Mouse (Mus musculus): ENCODE measurements around the gene Phf24. TPM values are rescaled to one million over a fixed set of nuclear protein-coding genes. Genes with fewer than 3 reads are reported as not detected.

The Phf24 gene
- polyA plus RNA-seq (2011; ENCODE audit: insufficient read depth, insufficient read length, low replicate concordance, missing spikeins): not detected in 2 replicates

DNA sequence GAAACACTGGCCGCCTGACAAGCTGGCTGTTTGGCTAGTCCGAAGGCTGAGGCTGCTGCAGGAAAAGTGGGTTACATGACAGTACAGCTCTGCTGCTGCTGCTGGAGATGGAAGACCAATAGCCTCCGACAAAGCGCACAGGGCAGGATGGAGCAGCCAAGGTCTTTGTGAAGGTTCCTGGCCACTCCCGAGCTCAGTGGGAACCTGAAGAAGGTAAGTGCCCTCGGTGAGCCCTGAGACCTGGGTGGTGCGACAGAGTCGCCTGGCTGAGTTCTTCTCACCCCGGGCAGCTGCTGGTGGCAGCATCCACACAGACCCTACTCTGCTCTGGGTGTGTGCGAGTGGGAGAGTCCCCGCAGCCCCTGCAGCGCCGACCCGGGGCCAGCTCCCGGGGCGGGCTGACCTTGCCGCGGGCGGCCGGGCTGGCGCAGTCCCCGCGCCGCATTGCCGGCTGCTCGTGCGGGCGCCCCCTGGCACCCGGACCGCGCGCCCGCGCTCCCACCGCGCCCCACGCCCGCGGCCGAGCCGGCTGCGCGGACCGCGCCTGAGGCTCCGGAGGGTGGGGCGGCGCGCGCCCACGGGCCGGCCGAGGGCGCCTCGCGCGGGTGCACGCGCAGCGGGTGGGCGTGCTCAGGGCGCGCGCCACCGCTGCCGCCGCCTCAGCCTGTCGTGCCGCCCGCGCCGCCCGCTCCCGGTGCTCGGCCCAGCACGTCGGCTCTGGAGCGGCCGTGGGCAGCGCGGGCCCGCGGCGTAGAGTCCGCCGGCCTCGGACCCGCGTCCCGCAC is at the start of gene Phf24:
Gene Phf24 (plus strand): TSS at position 44 of the 785 bp plus-strand sequence.
- TF ChIP-seq CTCF (IDR thresholded peaks at IDR 0.05; ENCODE audit: control insufficient read depth, insufficient read depth, low read length) (no peak), POLR2A (IDR thresholded peaks at IDR 0.05; ENCODE audit: borderline replicate concordance, control insufficient read depth, low read depth, low read length) (no peak)
- 6% methylated on average over 81 of the region's 90 CpGs for WGBS
- Histone ChIP-seq H3K4me3 (replicated peaks; ENCODE audit: control insufficient read depth, low read depth, low read length) (no peak within 1 kb of the TSS), H3K27ac (ENCODE audit: control insufficient read depth, insufficient read depth, low read depth, low read length, poor library complexity) (no peak within 1 kb of the TSS; the same call in 1 of the 2 replicates), H3K4me1 (ENCODE audit: control insufficient read depth, insufficient read depth, low read length) (no peaks in the 10 kb centered on the region)

GRCm38 (mm10) chr4:42867390-42867789 is 49.1 kb upstream of the Phf24 start:
- Histone ChIP-seq H3K27ac (ENCODE audit: control insufficient read depth, insufficient read depth, low read depth, low read length, poor library complexity) (peak overlapping the region; percentile 68), H3K4me1 (ENCODE audit: control insufficient read depth, insufficient read depth, low read length) (no peaks in the 10 kb centered on the region; the same call in 1 of the 2 replicates), H3K4me3 (replicated peaks; ENCODE audit: control insufficient read depth, low read depth, low read length) (no peak overlapping the region)
- no peak for TF ChIP-seq CTCF (IDR thresholded peaks at IDR 0.05; ENCODE audit: control insufficient read depth, insufficient read depth, low read length)
- no peak for TF ChIP-seq POLR2A (IDR thresholded peaks at IDR 0.05; ENCODE audit: borderline replicate concordance, control insufficient read depth, low read depth, low read length)
- 62% methylated on average over 3 of the region's 3 CpGs for WGBS

DNA sequence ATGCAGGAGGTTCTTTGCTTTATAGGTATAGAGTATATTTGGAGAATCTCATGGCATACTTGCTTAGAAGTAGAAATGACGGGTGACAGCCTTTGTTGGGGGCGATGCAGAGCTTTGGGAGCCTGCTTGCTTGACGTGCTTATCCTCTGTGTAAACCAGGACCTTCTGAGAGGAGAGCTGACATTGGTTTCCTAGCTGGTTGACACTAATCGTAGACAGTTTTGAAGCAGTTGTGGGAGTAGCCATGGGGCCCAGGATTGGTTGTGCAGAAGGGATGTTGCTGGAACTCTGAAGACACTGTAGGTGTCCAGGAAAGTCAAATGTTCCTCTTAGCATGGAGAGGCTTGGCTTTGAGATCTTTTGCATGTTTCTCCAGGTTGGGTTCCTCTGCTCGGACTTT is 48.3 kb upstream of the Phf24 start:
- Histone ChIP-seq H3K27ac (ENCODE audit: control insufficient read depth, insufficient read depth, low read depth, low read length, poor library complexity) (no peak overlapping the region), H3K4me1 (ENCODE audit: control insufficient read depth, insufficient read depth, low read length) (no peaks in the 10 kb centered on the region; the same call in 1 of the 2 replicates), H3K4me3 (replicated peaks; ENCODE audit: control insufficient read depth, low read depth, low read length) (peak overlapping the region; percentile 4)
- 90% methylated on average over 5 of the region's 5 CpGs for WGBS
- TF ChIP-seq POLR2A (IDR thresholded peaks at IDR 0.05; ENCODE audit: borderline replicate concordance, control insufficient read depth, low read depth, low read length) (no peak), CTCF (IDR thresholded peaks at IDR 0.05; ENCODE audit: control insufficient read depth, insufficient read depth, low read length) (no peak)

DNA sequence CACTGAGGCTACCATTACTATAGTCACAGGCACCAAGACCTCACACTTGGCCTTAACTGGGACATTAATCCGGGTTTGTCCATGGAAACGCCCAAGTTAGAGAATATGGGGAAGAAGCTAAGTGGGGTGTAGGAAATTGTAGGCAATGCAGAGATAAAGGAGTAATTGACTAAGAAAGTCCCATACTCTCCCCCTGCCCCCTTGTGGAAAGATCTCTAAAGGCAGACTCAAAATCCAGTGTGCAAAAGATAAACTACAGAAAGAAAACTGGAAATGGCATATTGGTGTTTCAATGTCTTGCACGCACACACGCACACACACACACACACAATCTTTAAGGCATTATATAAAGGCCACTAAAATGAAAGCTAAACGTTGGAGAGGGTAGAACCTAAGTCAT is 45.7 kb upstream of the Phf24 start:
- Histone ChIP-seq H3K27ac (ENCODE audit: control insufficient read depth, insufficient read depth, low read depth, low read length, poor library complexity) (no peak overlapping the region), H3K4me1 (ENCODE audit: control insufficient read depth, insufficient read depth, low read length) (no peaks in the 10 kb centered on the region; the same call in 1 of the 2 replicates), H3K4me3 (replicated peaks; ENCODE audit: control insufficient read depth, low read depth, low read length) (no peak overlapping the region)
- TF ChIP-seq POLR2A (IDR thresholded peaks at IDR 0.05; ENCODE audit: borderline replicate concordance, control insufficient read depth, low read depth, low read length) (no peak), CTCF (IDR thresholded peaks at IDR 0.05; ENCODE audit: control insufficient read depth, insufficient read depth, low read length) (no peak)
- 72% methylated on average over 5 of the region's 5 CpGs for WGBS

DNA sequence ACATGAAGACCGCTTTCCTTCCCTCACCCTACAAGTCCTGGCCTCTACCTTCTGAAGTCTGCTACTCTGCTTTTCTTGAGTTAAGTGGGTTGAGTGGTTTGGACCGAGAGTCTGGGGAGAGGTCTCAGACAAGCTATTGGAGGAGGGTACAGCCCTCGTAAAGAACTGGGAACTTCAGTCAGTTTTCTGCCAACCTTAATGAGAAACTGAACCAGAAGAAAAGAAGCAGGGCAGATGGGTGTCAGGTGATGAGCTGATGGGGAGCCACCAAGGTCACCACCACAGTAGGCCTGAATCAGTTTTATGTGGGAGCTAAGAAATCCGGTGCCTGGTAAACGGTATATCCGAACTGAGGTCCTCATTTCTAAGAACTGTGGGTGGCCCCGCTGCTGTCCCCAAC is 44.3 kb upstream of the Phf24 start:
- Histone ChIP-seq H3K4me1 (ENCODE audit: control insufficient read depth, insufficient read depth, low read length) (no peaks in the 10 kb centered on the region; the same call in 1 of the 2 replicates), H3K27ac (ENCODE audit: control insufficient read depth, insufficient read depth, low read depth, low read length, poor library complexity) (no peak overlapping the region), H3K4me3 (replicated peaks; ENCODE audit: control insufficient read depth, low read depth, low read length) (no peak overlapping the region)
- TF ChIP-seq CTCF (IDR thresholded peaks at IDR 0.05; ENCODE audit: control insufficient read depth, insufficient read depth, low read length) (no peak), POLR2A (IDR thresholded peaks at IDR 0.05; ENCODE audit: borderline replicate concordance, control insufficient read depth, low read depth, low read length) (no peak)
- 84% methylated on average over 7 of the region's 7 CpGs for WGBS

DNA sequence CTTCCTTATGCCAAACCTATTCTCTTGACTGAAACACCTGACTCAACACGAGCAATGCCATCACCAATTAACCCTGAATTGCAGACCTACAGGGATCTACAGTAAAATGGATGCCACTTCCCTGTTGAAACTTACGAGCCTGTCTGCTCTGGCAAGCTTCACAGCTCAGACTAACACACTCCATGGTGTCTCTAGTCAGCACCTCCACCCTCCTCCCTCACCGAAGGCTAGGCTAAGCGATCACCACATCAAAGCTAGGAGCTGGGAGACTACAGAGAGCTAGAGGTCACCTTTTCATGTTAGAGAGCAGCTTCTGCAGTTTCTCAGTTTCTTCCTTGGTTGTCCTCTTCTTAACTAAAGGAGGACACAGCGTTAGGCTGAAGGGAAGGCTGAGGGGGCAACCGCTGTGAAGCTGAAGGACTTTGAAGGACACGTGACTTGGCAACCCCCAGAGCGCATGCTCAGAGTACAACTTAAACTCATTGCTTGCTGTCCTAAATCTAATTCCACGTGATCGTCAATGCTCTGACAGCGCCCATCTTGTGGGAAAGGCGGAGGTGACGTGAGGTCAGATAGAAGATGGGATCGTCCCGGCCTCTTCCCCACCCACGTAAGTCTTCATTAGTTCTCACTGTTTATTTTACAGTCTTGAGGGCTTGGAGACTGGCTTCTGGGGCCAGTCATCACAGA is 43.6 kb upstream of the Phf24 start:
- no peaks in the 10 kb centered on the region; the same call in 1 of the 2 replicates for H3K4me1 ChIP-seq (ENCODE audit: control insufficient read depth, insufficient read depth, low read length)
- TF ChIP-seq CTCF (IDR thresholded peaks at IDR 0.05; ENCODE audit: control insufficient read depth, insufficient read depth, low read length): no peak
- 83% methylated on average over 16 of the region's 16 CpGs for WGBS
- H3K4me3 ChIP-seq (replicated peaks; ENCODE audit: control insufficient read depth, low read depth, low read length): no peak overlapping the region
- no peak overlapping the region for H3K27ac ChIP-seq (ENCODE audit: control insufficient read depth, insufficient read depth, low read depth, low read length, poor library complexity)

GRCm38 (mm10) chr4:42874134-42874533 is 42.3 kb upstream of the Phf24 start, which contains the start of gene Fam205c:
Fam205c (minus strand) TSS chr4:42874234.
- TF ChIP-seq POLR2A (IDR thresholded peaks at IDR 0.05; ENCODE audit: borderline replicate concordance, control insufficient read depth, low read depth, low read length): no peak
- TF ChIP-seq CTCF (IDR thresholded peaks at IDR 0.05; ENCODE audit: control insufficient read depth, insufficient read depth, low read length): no peak
- Histone ChIP-seq H3K27ac (ENCODE audit: control insufficient read depth, insufficient read depth, low read depth, low read length, poor library complexity) (no peak within 1 kb of the TSS), H3K4me3 (replicated peaks; ENCODE audit: control insufficient read depth, low read depth, low read length) (no peak within 1 kb of the TSS), H3K4me1 (ENCODE audit: control insufficient read depth, insufficient read depth, low read length) (no peaks in the 10 kb centered on the region)
- 86% methylated on average over 7 of the region's 7 CpGs for WGBS

DNA sequence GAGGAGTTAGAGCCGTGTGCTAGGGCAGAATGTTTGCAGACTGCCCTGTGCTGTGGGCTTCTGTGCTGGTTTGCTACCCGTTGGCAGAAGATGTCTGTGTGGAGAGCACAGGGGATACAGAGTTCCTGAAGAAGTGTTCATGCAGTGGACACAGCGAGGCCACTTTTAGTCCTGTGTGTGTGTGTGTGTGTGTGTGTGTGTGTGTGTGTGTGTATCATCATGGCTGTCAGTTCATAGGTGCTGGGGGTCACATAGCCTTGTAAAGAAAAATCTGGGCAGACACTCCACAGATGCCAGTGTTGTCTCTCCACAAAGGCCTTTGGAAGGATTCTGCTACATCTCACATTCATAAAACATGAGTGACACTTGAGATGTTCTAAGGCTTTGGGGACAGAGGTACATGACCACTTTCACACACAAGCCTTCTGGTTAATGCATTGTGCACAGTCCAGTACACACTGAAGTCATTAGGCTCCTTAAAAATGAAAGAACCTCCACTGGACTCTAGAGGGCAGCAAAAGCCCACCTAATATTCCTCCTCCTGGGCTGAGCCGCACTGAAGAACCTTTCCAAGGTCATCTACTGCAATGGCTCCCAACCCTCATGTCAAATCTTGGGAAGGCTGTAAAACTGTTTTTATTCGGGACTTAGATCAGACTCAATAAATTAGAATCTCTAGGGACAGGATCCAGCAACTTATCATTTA is 39.7 kb upstream of the Phf24 start:
- Histone ChIP-seq H3K4me1 (ENCODE audit: control insufficient read depth, insufficient read depth, low read length) (no peaks in the 10 kb centered on the region; the same call in 1 of the 2 replicates), H3K4me3 (replicated peaks; ENCODE audit: control insufficient read depth, low read depth, low read length) (no peak overlapping the region), H3K27ac (ENCODE audit: control insufficient read depth, insufficient read depth, low read depth, low read length, poor library complexity) (no peak overlapping the region)
- TF ChIP-seq CTCF (IDR thresholded peaks at IDR 0.05; ENCODE audit: control insufficient read depth, insufficient read depth, low read length) (peak; percentile 62), POLR2A (IDR thresholded peaks at IDR 0.05; ENCODE audit: borderline replicate concordance, control insufficient read depth, low read depth, low read length) (no peak)
- WGBS: 34% methylated on average over 5 of the region's 5 CpGs

All from bone marrow, adult 2 months (tissue).